In genomic region chr14:121467646-121468045, GRCm38 (mm10) we compare ENCODE assay signal across 23 mouse cellular contexts. TPM values are rescaled to one million over a fixed set of nuclear protein-coding genes. Genes with fewer than 3 reads are reported as not detected.
"Had no signal": no experiment of that assay in that cellular context is flagged by ENCODE, and none has a peak within 500 bp of the region (broad histone marks: within the 10 kb centered on the region; RNA-seq: fewer than 3 reads in every experiment).

No protein-coding gene starts in this region.

- ATAC-seq: liver, embryonic 12.5 days; midbrain, embryonic 13.5 days had no signal

- H3K4me3 ChIP-seq: limb, embryonic 12.5 days; limb, embryonic 15.5 days; liver, embryonic 12.5 days; megakaryocyte, embryonic 14.5 days; midbrain, embryonic 10.5 days; midbrain, embryonic 13.5 days; neural tube, embryonic 12.5 days; neural tube, embryonic 15.5 days had no signal

- H3K4me1 ChIP-seq: limb, embryonic 12.5 days; limb, embryonic 15.5 days; liver, embryonic 12.5 days; megakaryocyte, embryonic 14.5 days; neural tube, embryonic 12.5 days; neural tube, embryonic 15.5 days had no signal

- H3K9ac ChIP-seq: limb, embryonic 12.5 days; limb, embryonic 15.5 days; liver, embryonic 12.5 days; midbrain, embryonic 13.5 days; neural tube, embryonic 12.5 days; neural tube, embryonic 15.5 days had no signal

- H3K36me3 ChIP-seq: limb, embryonic 12.5 days; limb, embryonic 15.5 days; liver, embryonic 12.5 days; midbrain, embryonic 10.5 days; midbrain, embryonic 13.5 days; neural tube, embryonic 12.5 days; neural tube, embryonic 15.5 days had no signal

- H3K27me3 ChIP-seq: limb, embryonic 12.5 days; limb, embryonic 15.5 days; midbrain, embryonic 13.5 days; neural tube, embryonic 12.5 days; neural tube, embryonic 15.5 days had no signal

- DNase-seq: kidney, adult 18-20 months; kidney, adult 9 months; kidney, postnatal 14 days; kidney, postnatal 4 days; left cerebral cortex, postnatal 4 days; lung, adult 2 months; lung, postnatal 36 days; right cerebral cortex, adult 18-20 months; right cerebral cortex, postnatal 14 days; right cerebral cortex, postnatal 4 days; thymus, postnatal 25 days had no signal

- H3K27ac ChIP-seq: limb, embryonic 12.5 days; limb, embryonic 15.5 days; liver, embryonic 12.5 days; midbrain, embryonic 10.5 days; midbrain, embryonic 13.5 days; neural tube, embryonic 12.5 days; neural tube, embryonic 15.5 days; stomach, postnatal 0 days had no signal

- H3K4me2 ChIP-seq: limb, embryonic 12.5 days; limb, embryonic 15.5 days; liver, embryonic 12.5 days; midbrain, embryonic 13.5 days; neural tube, embryonic 12.5 days; neural tube, embryonic 15.5 days had no signal

- H3K9me3 ChIP-seq: limb, embryonic 12.5 days; limb, embryonic 15.5 days; liver, embryonic 12.5 days; midbrain, embryonic 10.5 days; midbrain, embryonic 13.5 days; neural tube, embryonic 12.5 days; neural tube, embryonic 15.5 days had no signal

RNA-seq across cellular contexts. Expression of gene Slc15a1, which starts 37.4 kb away (rescaled TPM):
- total RNA-seq: layer of hippocampus, adult 18-20 months; left cerebral cortex, adult 8-10 months had no signal
- polyA plus RNA-seq: limb, embryonic 12.5 days; liver, embryonic 12.5 days; midbrain, embryonic 10.5 days; neural tube, embryonic 12.5 days; neural tube, embryonic 15.5 days; stomach, embryonic 14.5 days had no signal
